Mouse (Mus musculus) frontal cortex, adult (tissue): ENCODE results near the gene Ppil4.

Source experiments
- ATAC-seq: cut with Nextera tagmentation; 2 replicates; pipeline ENCODE4 v1.9.2; 2017; ENCODE audit warnings: mild to moderate bottlenecking, moderate library complexity, mixed read lengths; ENCODE audit not compliant: low TSS enrichment

Gene Ppil4

DNA sequence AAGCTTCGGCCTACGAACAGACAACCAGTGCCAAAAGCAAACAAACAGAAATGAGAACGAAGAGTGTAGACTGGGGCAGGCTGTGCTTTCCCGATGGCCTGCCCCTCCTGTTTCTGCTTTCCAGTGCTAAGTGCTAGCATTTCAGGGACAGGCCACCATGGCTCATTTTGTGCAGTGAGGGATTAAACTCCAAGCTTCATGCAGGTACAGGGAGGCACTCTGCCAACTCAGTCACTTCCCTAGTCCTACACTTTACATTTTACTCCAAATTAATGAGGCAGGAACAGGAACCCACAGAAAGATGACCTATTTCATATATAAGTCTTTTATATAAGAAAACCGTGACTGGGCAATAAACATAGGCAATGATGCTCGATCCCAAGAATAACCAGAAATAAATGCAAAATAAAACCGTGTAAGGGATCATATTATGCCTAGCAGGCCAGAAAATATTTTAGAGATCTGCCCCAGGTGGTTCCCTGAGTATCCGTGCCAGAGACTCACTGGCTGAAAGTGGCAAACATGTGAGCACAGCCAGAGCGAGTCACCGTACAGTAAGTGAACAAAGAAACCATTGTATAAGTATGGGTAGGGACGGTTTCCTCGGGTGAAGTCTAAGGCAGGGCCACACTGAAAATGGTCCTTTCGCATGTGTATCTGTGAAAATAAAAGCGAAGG is 68.7 kb downstream of the Ppil4 start:
- ATAC-seq, result no peak

DNA sequence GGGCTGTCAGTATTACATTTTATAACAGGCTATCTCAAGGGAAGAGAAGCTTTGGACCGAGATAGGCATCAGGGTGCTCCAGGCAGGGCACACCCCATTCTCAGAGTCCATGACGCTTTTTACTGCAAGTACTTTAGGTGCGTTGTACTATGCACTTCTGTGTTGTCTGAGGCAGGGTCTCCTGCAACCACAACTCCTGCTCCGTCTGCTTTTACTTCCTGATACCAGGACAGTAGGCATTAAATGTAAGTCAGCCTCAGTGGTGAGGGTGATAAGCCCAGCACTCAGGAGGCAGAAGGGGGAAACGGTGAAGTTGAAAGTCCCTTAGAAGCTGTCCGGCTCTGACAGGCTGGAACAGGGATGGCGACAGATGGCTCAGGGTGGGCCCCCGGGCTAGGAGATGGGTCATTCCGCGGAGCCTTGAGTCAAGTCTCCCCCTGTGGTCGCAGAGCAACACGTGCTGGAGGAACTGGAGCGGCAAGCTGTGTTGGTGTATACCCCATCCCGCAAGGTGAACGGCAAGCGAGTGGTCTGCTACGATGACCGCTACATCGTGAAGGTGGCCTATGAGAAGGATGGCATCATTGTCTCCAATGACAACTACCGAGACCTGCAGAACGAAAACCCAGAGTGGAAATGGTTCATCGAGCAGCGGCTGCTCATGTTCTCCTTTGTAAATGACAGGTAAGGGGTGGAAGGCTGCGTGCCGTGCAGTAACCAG is 69.4 kb downstream of the Ppil4 start:
- no peak for ATAC-seq

DNA sequence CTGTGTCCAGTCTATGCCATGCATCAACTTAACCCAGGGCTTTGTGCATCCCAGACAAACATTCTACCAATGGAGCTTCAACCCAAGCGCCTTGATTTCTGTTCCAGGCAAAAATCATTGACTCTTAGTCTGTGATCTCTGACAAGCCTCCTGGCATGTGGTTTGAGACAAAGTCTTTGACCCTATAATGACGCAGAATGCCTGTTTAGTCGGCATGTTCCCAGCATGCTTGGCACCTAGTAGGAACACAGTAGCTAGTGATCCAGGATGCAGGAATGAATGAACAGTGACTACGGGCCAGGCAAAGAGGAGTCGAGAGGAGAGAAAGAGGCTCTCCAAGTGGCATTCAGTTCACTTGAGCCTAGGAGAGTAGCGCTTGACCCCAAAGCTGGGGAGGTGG is 70.7 kb downstream of the Ppil4 start:
- ATAC-seq, result no peak

DNA sequence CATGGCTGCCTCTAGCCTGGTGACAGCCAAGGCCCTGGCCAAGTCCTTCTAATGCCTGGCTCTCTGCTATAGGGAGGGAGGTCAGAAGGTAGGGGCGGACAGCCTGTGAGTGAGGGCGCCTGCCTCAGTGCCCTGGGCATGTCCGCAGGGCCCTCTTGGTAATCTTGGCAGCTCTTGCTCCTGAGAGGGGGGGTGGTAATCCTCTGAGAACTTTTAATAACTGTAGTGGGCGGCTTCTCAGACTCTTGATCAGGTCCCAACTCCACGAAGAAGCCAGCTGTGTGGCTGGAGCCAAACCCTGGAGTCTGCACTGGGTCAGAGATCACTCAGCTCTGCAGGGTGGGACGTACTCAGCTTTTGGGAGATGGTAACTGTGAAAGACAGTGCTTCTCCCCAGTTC is 71.5 kb downstream of the Ppil4 start:
- no peak for ATAC-seq

DNA sequence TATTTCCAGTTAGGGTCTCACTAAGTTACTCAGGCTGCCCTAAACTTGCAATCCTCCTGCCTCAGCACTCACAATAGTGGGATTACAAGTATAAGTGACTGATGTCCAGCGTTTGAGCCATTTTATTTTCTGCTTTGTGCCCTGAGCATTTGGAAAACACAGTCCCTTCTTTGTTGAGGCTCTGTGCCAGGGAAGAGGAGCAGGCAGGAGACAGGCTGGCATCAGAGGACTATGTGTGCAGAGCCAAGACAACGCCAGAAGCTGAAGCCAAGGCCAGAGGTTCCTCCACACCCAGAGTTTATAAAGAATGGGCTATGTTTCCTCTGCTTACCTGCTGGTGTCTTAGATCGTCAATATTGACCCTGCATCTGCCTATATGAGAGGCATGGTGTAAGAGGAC is 72.1 kb downstream of the Ppil4 start:
- no peak for ATAC-seq

DNA sequence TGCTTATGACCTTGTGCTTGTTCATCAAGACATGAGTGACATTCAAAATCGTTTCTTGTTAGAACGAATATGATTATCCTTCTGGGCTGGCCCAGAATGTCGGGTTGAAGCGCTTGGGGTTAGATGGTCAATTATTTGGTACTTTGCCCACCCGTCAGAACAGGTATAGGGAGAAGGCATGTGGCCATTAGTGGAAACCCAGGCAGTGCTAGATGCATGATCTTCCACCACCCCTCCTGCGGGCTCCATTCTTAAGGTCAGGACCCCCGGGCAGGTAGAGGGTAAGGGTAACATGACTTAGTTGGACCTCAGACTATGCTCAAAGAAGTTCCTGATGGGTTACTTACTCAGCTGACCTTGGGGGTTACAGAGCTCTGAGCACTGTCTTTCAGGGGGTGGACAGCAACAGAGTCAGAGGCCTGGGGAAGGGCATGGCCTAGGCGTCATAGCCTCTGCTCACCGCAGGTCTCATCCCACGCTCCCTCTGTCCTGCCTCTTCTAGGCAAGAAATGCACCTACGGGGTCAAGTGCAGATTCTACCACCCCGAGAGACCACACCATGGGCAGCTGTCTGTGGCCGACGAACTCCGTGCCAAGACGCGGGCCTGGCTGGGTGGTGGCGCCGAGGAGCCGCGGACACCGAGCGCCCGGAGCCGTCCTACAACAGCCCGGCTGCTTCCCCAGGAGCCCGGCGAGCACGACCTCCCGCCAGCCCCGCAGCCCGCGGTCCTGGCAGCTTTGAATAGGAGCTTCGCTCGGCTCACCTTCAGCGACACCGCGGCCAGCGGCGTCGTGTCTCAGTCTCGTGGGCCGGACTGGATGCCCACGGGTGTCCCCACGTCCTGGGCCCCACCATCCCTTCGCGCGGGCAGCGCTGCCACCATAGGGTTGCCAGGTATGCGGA is 74.3 kb downstream of the Ppil4 start:
- ATAC-seq, result no peak

DNA sequence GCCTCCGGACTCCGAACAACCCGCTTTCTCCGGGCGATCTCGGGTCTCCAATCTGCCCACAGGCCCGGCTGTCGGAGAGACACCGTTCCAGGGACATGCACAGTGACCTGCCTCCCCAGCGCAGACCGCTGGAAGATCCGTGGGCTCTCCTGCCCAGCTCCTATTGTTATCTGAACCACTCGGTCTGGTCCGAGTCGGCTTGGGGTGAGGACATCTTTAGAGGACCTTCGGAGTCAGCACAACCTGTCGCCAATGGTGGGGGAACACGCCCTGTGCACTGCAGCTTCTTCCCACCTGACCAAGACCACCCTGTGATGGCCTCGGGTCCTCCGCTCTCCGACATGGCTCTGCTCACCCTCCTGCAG is 75.0 kb downstream of the Ppil4 start:
- ATAC-seq, result no peak

DNA sequence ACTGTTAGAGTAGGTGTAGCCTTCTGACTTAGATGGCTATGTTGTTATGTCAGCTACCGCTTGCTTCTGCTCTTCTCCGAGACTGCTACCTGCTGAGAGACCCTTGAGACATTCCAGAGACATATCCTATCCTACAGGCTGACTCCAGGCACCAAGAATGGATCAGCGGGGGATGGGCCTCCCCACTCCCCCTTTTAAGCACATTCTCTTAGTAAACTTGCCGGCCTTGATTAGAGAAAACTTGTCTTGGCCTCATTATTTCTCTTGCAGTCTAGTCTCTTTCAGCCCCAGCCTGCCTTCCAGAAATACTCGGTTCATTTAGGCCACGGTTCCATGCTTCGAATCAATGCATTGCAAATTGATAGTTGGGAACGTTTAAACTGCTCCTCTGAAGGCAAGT is 77.1 kb downstream of the Ppil4 start:
- no peak for ATAC-seq

DNA sequence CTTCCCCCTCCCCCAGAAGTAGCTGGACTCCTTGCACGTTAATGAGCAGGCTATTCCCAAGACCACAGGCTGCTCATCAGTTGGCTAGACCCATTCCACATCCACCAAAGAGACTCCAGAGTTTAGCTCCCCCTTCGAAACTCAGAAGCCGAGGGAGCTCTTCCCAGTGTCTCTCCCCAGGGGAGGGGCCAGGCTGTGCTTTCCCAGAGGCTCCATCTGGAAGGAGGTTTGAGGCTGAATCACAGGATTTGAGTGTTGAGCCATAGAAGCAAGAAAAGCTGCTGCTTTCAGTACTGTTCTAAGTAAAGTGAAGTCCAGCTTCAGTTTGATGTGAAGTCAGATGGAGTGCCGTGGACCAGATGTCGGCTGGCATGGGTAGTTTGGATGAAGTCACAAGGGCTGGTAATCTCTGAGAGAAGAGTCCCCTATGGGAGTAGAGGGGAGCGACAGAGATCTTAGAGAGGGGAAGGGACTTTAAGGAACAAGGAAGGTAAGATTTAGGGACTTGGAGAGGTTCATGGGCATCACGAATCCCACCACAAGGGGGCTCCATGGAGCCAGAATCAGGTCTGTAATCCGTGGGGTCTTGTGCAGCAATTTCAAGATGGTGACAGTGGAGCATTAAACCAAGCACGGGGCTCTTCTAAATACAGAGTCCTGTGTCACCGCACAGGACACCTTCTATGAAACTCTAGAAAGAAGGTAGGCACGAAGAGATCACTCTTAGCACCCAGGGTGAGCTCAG is 78.1 kb downstream of the Ppil4 start:
- peak; percentile 97 for ATAC-seq

DNA sequence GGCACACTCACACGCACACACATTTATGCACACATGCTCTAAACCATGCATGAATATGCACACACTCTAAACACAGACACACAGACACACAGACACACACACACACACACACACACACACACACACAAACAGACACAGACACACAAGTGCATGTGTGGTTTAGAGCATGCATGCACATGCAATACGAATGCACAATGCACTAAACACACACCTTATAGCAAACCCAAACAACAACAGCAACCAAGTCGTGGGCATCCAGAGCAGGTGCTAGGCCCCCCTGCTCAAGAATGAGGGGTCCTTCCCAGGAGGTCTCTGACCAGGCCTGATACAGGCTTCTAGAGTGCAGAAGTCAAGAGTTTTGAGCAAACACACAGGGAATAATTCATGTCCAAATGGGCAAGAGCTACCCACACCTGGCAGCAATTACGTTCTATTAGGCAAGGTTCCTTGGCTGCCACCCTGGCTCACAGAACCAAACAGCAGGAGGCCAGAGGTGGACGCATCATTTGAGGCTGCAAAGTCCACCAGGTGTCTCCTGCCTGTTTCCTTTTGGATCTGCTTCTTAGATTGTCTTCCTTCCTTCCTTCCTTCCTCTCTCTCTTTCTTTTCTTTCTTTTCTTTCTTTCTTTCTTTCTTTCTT is 78.8 kb downstream of the Ppil4 start:
- no peak for ATAC-seq
